Comparison of ENCODE assay signal across 25 mouse cellular contexts in genomic region chr14:58753136-58753535, GRCm38 (mm10).
A peak's percentile ranks its signal among the peaks of the same experiment; 100 is the strongest.
DNase-seq lines count a peak whose midpoint lies in the region; ATAC-seq lines count a peak whose summit lies in the region.
"Had no signal": no experiment of that assay in that cellular context is flagged by ENCODE, and none has a peak within 500 bp of the region (broad histone marks: within the 10 kb centered on the region; RNA-seq: fewer than 3 reads in every experiment).

No protein-coding gene starts in this region.

- WGBS in embryonic facial prominence, embryonic 14.5 days = 52% methylated on average over 1 of the region's 1 CpGs
- 83% methylated on average over 1 of the region's 1 CpGs for WGBS in embryonic facial prominence, embryonic 10.5 days

- no peak overlapping the region for H3K4me3 ChIP-seq in embryonic facial prominence, embryonic 14.5 days (ENCODE audit: low read depth, low read length)
- no peak overlapping the region for H3K4me3 ChIP-seq in embryonic facial prominence, embryonic 10.5 days
- H3K4me3 ChIP-seq: embryonic facial prominence, embryonic 12.5 days; embryonic facial prominence, embryonic 15.5 days; erythroblast, embryonic 14.5 days; forebrain, embryonic 10.5 days; forebrain, embryonic 12.5 days had no signal

- no peak overlapping the region for H3K27ac ChIP-seq in embryonic facial prominence, embryonic 14.5 days (replicated peaks; ENCODE audit: low read depth, low read length)
- no peak overlapping the region for H3K27ac ChIP-seq in embryonic facial prominence, embryonic 10.5 days (replicated peaks)
- H3K27ac ChIP-seq: embryonic facial prominence, embryonic 12.5 days; embryonic facial prominence, embryonic 15.5 days; forebrain, embryonic 10.5 days; forebrain, embryonic 12.5 days had no signal

- no peaks in the 10 kb centered on the region for H3K27me3 ChIP-seq in embryonic facial prominence, embryonic 14.5 days (replicated peaks; ENCODE audit: control insufficient read depth, insufficient read depth, low read length)
- no peaks in the 10 kb centered on the region for H3K27me3 ChIP-seq in embryonic facial prominence, embryonic 10.5 days (replicated peaks; ENCODE audit: low read depth, poor library complexity, severe bottlenecking)
- H3K27me3 ChIP-seq: CH12.LX; embryonic facial prominence, embryonic 12.5 days; embryonic facial prominence, embryonic 15.5 days; forebrain, embryonic 12.5 days had no signal

- no peak overlapping the region for H3K9ac ChIP-seq in embryonic facial prominence, embryonic 14.5 days (ENCODE audit: low read depth, low read length)
- H3K9ac ChIP-seq: embryonic facial prominence, embryonic 12.5 days; embryonic facial prominence, embryonic 15.5 days; forebrain, embryonic 12.5 days had no signal

- ATAC-seq in embryonic facial prominence, embryonic 14.5 days (ENCODE audit: low read depth) = no peak
- ATAC-seq: activated CD4-positive, CD25-positive, alpha-beta regulatory T cell, adult 4 months; CD4-positive, CD25-positive, alpha-beta regulatory T cell, adult 4 months; forebrain, embryonic 14.5 days; forebrain, embryonic 16.5 days; Patski had no signal

- no peak overlapping the region for H3K4me2 ChIP-seq in embryonic facial prominence, embryonic 14.5 days (ENCODE audit: low read depth, low read length)
- H3K4me2 ChIP-seq: embryonic facial prominence, embryonic 12.5 days; embryonic facial prominence, embryonic 15.5 days; forebrain, embryonic 12.5 days had no signal

- DNase-seq in cerebellum, postnatal 10 days = peak; percentile 62 to 64
- DNase-seq in cerebellum, adult 11-12 months = no peak
- peak; percentile 7 for DNase-seq in embryonic facial prominence, embryonic 14.5 days (ENCODE audit: low spot score)
- DNase-seq in embryonic facial prominence, embryonic 10.5 days (ENCODE audit: low spot score) = no peak
- peak; percentile 10 for DNase-seq in left cerebral cortex, postnatal 4 days
- DNase-seq in left cerebral cortex, postnatal 25 days (ENCODE audit: low spot score in 2 of 2) = no peak
- DNase-seq in brain, adult 2 months (ENCODE audit: low read depth, low spot score) = peak; percentile 9
- DNase-seq: adrenal gland, adult 8-10 months; adrenal gland, postnatal 14 days; adrenal gland, postnatal 36 days; B cell, adult 2 months; cerebellum, adult 11 months; embryo, embryonic 11 days had no signal

- H3K9me3 ChIP-seq in embryonic facial prominence, embryonic 14.5 days (ENCODE audit: control insufficient read depth, low read length) = no peaks in the 10 kb centered on the region
- no peaks in the 10 kb centered on the region for H3K9me3 ChIP-seq in embryonic facial prominence, embryonic 10.5 days
- H3K9me3 ChIP-seq: embryonic facial prominence, embryonic 12.5 days; embryonic facial prominence, embryonic 15.5 days; forebrain, embryonic 10.5 days; forebrain, embryonic 12.5 days had no signal

- intact Hi-C loops in left cerebral cortex, postnatal 4 days (cut with DNase I) = no loop called here
- intact Hi-C loops in left cerebral cortex, postnatal 25 days (cut with DNase I) = no loop called here

- no peaks in the 10 kb centered on the region; the same call in 1 of the 2 replicates for H3K4me1 ChIP-seq in embryonic facial prominence, embryonic 14.5 days (ENCODE audit: control insufficient read depth, insufficient read depth, low read length)
- no peaks in the 10 kb centered on the region for H3K4me1 ChIP-seq in embryonic facial prominence, embryonic 10.5 days
- H3K4me1 ChIP-seq: embryonic facial prominence, embryonic 12.5 days; embryonic facial prominence, embryonic 15.5 days; forebrain, embryonic 10.5 days; forebrain, embryonic 12.5 days had no signal

- no peaks in the 10 kb centered on the region for H3K36me3 ChIP-seq in embryonic facial prominence, embryonic 14.5 days (ENCODE audit: control insufficient read depth, insufficient read depth, low read length)
- H3K36me3 ChIP-seq in embryonic facial prominence, embryonic 10.5 days (replicated peaks) = no peaks in the 10 kb centered on the region
- H3K36me3 ChIP-seq: embryonic facial prominence, embryonic 12.5 days; embryonic facial prominence, embryonic 15.5 days; forebrain, embryonic 10.5 days; forebrain, embryonic 12.5 days; G1E had no signal

Comparison
In these comparisons a context has a peak if more than half of its experiments do, and no peak if none do; other contexts are left out.
1. DNase-seq: peak in cerebellum, postnatal 10 days (2 of 2), embryonic facial prominence, embryonic 14.5 days (single experiment), left cerebral cortex, postnatal 4 days (single experiment) and brain, adult 2 months (single experiment); none in cerebellum, adult 11-12 months (single experiment), embryonic facial prominence, embryonic 10.5 days (single experiment) and left cerebral cortex, postnatal 25 days (0 of 2).